Mouse (Mus musculus) layer of hippocampus, postnatal 10 days (tissue): ENCODE data around the gene Tekt5. TPM values are rescaled to one million over a fixed set of nuclear protein-coding genes. Genes with fewer than 3 reads are reported as not detected.

Experiments
- DNase-seq, 2 experiments: peaks; one replicate each; pipeline ENCODE4 v3.0.0; 2021; ENCODE audit warnings: low spot score in 2 of 2
- total RNA-seq, 2 experiments: library from RNA; stranded (reverse); gene quantifications; 2 replicates each; pipeline ENCODE4 v1.2.3; 2021

Gene Tekt5
- total RNA-seq, 2 experiments from 2014 or later: 6.2 to 8.4 TPM

DNA sequence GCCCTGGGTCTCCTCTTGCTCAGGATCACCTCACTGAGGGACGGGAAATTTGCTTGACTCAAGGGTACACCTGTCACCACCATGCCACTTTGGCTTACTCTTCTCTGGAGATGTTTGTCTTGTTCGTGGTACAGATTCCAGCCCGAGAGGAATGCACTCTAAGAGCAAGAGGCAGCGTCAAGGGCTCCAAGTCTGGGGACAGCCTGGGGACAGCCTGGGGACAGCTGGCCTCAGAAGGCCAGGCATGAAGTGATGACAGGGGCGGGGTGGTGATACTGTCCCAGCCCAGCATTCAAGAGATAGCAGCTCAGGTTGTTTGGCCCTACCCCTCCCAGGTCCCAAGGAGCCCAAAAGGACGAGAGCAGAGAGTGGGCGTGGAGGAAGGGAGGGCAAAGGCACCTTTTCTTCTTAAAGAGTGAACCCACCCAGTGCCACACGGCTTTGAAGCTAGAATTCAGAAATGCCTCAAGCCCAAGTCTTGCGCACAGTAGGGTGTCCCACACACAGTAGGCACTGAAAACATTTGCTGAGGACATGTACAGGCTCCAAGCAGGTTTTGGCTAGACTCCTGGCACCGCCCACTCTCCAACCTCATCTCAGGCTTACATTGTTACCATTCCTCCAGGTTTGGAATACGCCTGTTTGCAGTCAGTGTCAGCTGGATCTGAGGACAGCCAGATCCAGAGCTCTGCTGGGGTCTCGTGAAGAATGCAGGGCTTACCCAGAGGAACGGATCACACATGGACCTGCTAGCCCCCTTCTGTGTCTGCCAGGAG, 57.7 kb downstream of the Tekt5 start:
- no peak for DNase-seq

DNA sequence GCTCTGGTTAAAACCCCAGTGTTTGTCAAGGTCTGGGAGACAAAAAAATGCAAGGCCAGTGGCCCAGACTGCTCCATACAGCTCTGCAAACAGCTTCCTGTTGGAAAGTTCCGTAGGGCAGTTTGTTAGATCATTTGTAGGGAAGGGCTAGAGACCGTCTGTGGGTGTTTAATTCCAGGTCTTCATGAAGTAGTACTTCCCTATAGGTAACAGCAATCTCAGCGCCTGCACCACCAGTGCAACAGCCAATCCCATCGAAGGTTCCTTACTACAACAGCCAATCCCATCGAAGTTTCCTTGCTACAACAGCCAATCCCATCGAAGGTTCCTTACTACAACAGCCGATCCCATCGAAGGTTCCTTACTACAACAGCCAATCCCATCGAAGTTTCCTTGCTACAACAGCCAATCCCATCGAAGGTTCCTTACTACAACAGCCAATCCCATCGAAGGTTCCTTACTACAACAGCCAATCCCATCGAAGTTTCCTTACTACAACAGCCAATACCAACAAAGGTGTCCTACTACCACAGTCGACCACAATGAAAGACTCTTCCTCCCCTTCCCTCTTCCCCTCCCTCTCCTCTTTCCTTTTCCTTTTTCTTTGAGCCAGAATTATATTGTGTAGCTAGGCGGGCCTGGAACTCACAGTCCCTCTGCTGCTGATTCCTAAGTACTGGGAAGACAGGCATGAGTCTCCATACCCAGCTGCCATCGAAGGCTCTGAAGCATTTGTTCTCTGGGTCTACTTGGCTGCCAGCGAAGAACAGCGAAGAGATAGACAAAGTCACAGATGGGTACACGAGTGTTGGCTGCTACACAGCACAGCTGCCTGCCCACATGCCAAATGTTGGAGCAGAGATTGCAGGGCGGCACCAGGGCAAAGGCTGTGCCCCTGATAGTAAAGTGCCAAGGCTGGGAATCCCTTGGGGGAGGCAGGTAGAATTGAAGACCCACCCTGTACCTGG, 58.6 kb downstream of the Tekt5 start:
- DNase-seq: peak in 1 of 2 experiments; percentile 26

DNA sequence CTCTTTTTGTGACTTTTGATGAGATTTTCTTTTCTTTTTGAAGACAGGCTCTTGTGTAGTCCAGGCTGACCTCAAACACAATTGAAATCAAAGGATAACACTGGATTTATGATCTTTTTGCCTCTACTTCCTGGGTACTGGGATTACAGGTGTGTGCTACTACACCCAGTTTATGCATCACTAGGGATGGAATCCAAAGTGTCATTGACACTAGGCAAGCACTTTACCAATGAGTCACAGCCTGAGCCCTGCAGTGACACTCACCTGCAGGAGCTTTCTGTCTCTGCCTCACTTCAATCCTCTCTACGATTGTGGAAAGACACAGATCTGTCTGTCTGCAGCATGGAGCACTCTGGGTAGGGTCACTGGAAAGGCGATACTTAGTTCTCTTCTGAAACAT, 59.3 kb downstream of the Tekt5 start:
- DNase-seq: no peak

- DNase-seq: no peak
Observed at GRCm38 (mm10) chr16:10332732-10333131, 62.6 kb downstream of the Tekt5 start.

- DNase-seq: no peak
Observed at GRCm38 (mm10) chr16:10330586-10331495, 64.4 kb downstream of the Tekt5 start.

DNA sequence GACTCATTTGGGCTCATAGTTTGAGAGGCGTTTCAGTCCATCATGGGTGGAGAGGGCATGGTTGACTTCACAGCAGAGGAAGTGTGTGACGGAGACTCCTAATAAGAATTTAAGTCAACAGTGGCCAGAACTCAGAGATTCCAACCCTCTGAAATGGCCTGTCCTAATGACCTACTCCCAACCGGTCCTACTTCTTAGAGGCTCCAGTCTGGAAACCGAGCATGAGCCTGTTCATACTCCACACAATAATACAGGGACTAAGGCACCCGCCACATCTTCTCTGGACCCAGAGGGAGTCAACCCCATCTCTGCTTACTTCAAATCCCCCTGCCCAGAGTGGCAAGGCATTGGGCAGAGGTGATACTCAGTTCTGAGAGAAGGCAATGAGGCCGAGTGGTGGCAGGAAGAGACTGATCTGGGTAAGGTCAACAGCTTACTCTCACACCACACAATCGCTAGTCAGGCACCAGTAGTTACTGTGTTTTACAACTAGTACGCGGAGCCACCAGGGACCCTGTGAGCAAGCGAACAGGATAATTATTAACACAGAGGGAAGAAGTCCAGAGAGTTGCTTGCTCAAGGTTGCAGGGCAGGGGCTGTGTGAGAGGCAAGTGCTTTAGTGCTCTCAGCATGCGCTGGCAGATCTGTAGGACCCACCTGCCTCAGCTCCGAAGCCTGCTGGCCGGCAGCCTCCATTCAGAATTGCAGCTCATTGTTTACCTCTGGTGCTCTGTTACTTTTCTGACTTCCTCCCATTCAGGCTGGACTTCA, 67.5 kb downstream of the Tekt5 start:
- no peak for DNase-seq

DNA sequence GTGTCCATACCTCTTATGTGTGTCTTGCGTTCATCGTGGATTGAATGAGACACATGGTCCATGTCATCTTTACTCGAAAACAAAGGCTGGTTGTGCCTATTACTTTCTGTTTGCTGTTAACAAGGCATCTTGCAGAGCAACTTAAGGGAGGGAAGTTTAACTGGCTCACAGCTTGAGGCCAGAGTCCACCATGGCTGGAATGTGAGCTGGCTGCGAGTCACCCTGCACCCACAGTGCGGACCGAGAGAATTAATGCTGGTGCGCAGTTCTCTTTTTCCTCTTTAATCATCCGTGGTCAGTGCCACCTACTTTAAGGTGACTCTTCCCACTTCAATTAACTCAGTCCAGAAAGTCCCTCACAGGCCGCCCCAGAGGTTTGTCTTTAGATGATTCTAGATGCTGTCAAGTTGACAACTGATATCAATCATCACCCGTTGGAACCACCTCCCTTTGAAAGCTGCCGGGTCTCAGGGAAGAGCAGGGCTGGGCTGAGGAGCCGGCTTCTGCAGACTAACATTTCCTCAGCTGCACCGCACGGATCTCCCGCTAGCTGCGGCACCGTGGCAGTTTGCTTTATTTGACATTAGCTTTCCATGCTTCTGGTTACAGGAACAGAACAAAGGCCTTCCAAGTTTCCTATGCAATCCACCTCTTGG, 75.2 kb downstream of the Tekt5 start:
- DNase-seq: no peak

DNA sequence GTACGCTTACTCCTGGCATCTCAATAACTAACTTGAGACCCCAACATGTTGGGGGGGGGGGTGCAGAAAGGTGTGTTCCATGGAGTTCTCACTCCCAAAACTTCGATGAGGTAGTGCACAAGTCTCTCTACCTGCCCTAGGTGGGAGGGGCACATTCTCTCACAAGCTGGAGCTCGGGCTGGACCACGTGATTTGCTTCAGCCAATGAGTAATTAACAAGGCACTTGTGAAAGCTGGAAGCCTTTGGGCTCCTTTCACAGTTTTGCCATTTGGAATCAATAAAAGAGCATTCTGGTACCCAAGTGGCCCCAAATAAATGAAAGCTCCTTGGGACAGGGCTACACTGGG, 78.1 kb downstream of the Tekt5 start:
- no peak for DNase-seq

GRCm38 (mm10) chr16:10316493-10317196, 78.6 kb downstream of the Tekt5 start:
- DNase-seq: no peak

- peak; percentile 20 to 55 for DNase-seq
Observed at GRCm38 (mm10) chr16:10313646-10314088, 81.6 kb downstream of the Tekt5 start, which contains the start of gene Emp2. Gene Emp2 (minus strand): TSS chr16:10313968.

DNA sequence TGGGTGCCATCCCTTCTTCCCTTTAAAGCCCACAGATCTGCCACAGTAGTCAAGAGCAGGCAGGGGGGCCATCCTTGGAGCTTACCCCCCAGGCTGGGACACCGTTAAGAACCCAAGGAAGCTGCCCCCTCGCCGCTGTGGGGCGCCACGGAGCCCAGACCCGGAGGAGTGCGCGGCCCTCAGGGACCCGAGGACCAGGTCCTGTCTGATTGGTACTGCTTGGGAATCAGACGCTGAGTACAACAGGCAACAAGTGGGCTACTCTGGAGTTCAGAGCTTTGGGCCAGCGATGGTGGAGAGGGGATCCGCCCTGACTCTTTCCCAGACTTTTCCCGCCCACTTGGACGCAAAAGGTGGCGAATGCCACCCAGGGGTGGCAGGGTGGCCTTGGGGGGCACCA, 82.1 kb downstream of the Tekt5 start:
- DNase-seq: peak; percentile 17 to 43

GRCm38 (mm10) chr16:10311989-10312388, 83.3 kb downstream of the Tekt5 start:
- no peak for DNase-seq

DNA sequence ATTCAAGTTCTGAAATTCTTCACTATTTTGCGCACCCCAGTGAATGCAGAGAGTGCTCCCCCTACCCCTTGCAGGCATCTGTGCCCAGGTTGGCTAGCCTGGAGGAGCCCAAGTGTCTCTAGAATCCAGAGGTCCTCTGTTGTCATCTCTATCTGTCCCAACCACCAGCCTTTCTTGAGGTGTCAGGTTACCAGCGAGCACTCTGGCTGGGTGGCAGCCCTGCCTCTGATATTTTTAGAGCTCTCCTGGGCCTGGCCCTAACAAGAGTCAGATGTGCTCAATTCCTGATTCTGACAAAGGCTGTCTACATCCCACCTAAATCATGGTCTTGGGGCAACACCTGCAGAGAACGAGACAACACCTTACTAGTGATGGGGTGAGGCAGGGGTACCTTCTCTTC, 84.2 kb downstream of the Tekt5 start:
- DNase-seq: no peak

GRCm38 (mm10) chr16:10310507-10310906, 84.8 kb downstream of the Tekt5 start:
- DNase-seq: no peak

Other genes with a start within 250 kb of the Tekt5 start
- gene Rpl39l, start 225.3 kb downstream of the Tekt5 start, total RNA-seq: not detected
- under 1 TPM; 0.27 to 0.31 TPM for gene Atf7ip2, start 202.8 kb downstream of the Tekt5 start, total RNA-seq
- 10 to 100 TPM; 42.3 to 43.0 TPM for gene Emp2, start 81.5 kb downstream of the Tekt5 start, total RNA-seq
- gene Nubp1, start 16.5 kb upstream of the Tekt5 start, total RNA-seq: 10 to 100 TPM; 12.5 to 15.6 TPM
- 10 to 100 TPM; 37.9 to 42.0 TPM for gene Tvp23a, start 51.9 kb upstream of the Tekt5 start, total RNA-seq
- under 1 TPM; 0.07 to 0.16 TPM for gene Ciita, start 84.6 kb upstream of the Tekt5 start, total RNA-seq
- 10 to 100 TPM; 33.0 to 35.5 TPM for gene Dexi, start 147.6 kb upstream of the Tekt5 start, total RNA-seq
- 10 to 100 TPM; 66.8 to 71.6 TPM for gene Clec16a, start 149.8 kb upstream of the Tekt5 start, total RNA-seq